Mouse (Mus musculus) ES-E14 (cell line): Measurements from ENCODE around the gene Asrgl1. TPM values are rescaled to one million over a fixed set of nuclear protein-coding genes. Genes with fewer than 3 reads are reported as not detected.

Source experiments
- DNase-seq: peaks from one replicate; pipeline ENCODE4 v3.0.0-alpha.2; 2013; ENCODE audit warnings: low read depth, low spot score
- H3K27ac ChIP-seq: 2 replicates; pipeline ENCODE4 v1.5.1; 2012; ENCODE audit warnings: low read depth, mild to moderate bottlenecking, low read length, moderate library complexity, mixed read lengths; ENCODE audit not compliant: poor library complexity, insufficient read depth, severe bottlenecking
- H3K36me3 ChIP-seq: 2 replicates; pipeline ENCODE4 v1.6.1; 2012; ENCODE audit warnings: mild to moderate bottlenecking, low read length, moderate library complexity, mixed read lengths; ENCODE audit not compliant: control insufficient read depth, poor library complexity, insufficient read depth, severe bottlenecking
- H3K4me1 ChIP-seq, 2 experiments: fragments of 150-350 bp in 1 of 2; sonication (generic) in 1 of 2; 2 replicates each; pipeline ENCODE4 v1.6.1; 2012; ENCODE audit warnings: low read length in 2 of 2, mild to moderate bottlenecking in 1 of 2, mixed read lengths in 1 of 2; ENCODE audit not compliant: control insufficient read depth in 2 of 2, insufficient read depth in 2 of 2, poor library complexity in 1 of 2
- H3K4me3 ChIP-seq, 2 experiments: fragments of 150-350 bp in 1 of 2; sonication (generic) in 1 of 2; 2 replicates each; pipeline ENCODE4 v1.5.1; 2012; ENCODE audit warnings: low read length in 2 of 2, low read depth in 1 of 2, mild to moderate bottlenecking in 1 of 2, mixed read lengths in 1 of 2; ENCODE audit not compliant: insufficient read depth in 1 of 2, poor library complexity in 1 of 2, severe bottlenecking in 1 of 2
- H3K9ac ChIP-seq: 2 replicates; pipeline ENCODE4 v1.6.1; 2012; ENCODE audit warnings: low read depth, mild to moderate bottlenecking, low read length, mixed read lengths; ENCODE audit not compliant: poor library complexity, insufficient read depth, severe bottlenecking
- H3K9me3 ChIP-seq: fragments of 150-350 bp; sonication (generic); 2 replicates; pipeline ENCODE4 v1.6.1; 2012; ENCODE audit warnings: low read depth, mild to moderate bottlenecking, low read length; ENCODE audit not compliant: control insufficient read depth, insufficient read depth
- CHD2 ChIP-seq: IDR thresholded peaks from 2 replicates; pipeline ENCODE4 v1.6.1; 2014; ENCODE audit warnings: mild to moderate bottlenecking, low read depth, low read length, inconsistent platforms
- HCFC1 ChIP-seq: IDR thresholded peaks from 2 replicates; pipeline ENCODE4 v1.6.1; 2012; ENCODE audit warnings: low read length, inconsistent platforms, borderline replicate concordance; ENCODE audit not compliant: insufficient read depth
- MAFK ChIP-seq: IDR thresholded peaks from 2 replicates; pipeline ENCODE4 v1.6.1; 2014; ENCODE audit warnings: mild to moderate bottlenecking, low read depth, low read length, inconsistent platforms; ENCODE audit not compliant: insufficient read depth
- ZC3H11A ChIP-seq: IDR thresholded peaks from 2 replicates; pipeline ENCODE4 v1.6.1; 2012; ENCODE audit warnings: low read depth, mild to moderate bottlenecking, inconsistent platforms, low read length, borderline replicate concordance
- ZNF384 ChIP-seq: IDR thresholded peaks from 2 replicates; pipeline ENCODE4 v1.6.1; 2012; ENCODE audit warnings: low read depth, low read length, inconsistent platforms
- in situ Hi-C, 2 experiments: fragments of 600-800 bp; cut with MboI; formaldehyde crosslinking; loops; one replicate each; pipeline ENCODE4 v1.15.1; 2025; ENCODE audit warnings: low sequenced_read_pairs in 2 of 2, inconsistent platforms in 1 of 2; ENCODE audit not compliant: unreplicated experiment in 2 of 2
- total RNA-seq: library from RNA; depleted of rRNA; stranded (reverse); fragments of 300-350 nt; gene quantifications from 2 replicates; pipeline ENCODE4 v1.2.3, GENCODE M21; 2012; rRNA removed

Asrgl1 gene
- total RNA-seq, 1 experiment: 14.4 TPM

GRCm38 (mm10) chr19:9060103-9060502 is 75.3 kb downstream of the Asrgl1 start:
- H3K9me3 ChIP-seq: no peaks in the 10 kb centered on the region
- no peak overlapping the region for H3K4me3 ChIP-seq
- in situ Hi-C loops: no loop called here
- H3K27ac ChIP-seq: no peak overlapping the region
- DNase-seq: no peak
- peaks cover 4 to 7% of the 10 kb centered on the region in 2 experiments; a peak in 2 of 4 replicates for H3K4me1 ChIP-seq
- H3K9ac ChIP-seq: no peak overlapping the region
- H3K36me3 ChIP-seq: no peaks in the 10 kb centered on the region
- TF ChIP-seq ZNF384 (no peak), ZC3H11A (no peak), HCFC1 (no peak), CHD2 (no peak), MAFK (no peak)

Other genes with a start within 250 kb of the Asrgl1 start
- 146 and 214 TPM in 2 replicates for gene 1810009A15Rik, start 246.8 kb downstream of the Asrgl1 start, total RNA-seq
- gene Gm49416, start 246.7 kb downstream of the Asrgl1 start, total RNA-seq: not detected in 2 replicates
- gene Ints5, start 242.6 kb downstream of the Asrgl1 start, total RNA-seq: 54.0 and 59.3 TPM in 2 replicates
- gene Ganab, start 237.6 kb downstream of the Asrgl1 start, total RNA-seq: 321 and 436 TPM in 2 replicates
- 30.4 and 36.8 TPM in 2 replicates for gene B3gat3, start 215.3 kb downstream of the Asrgl1 start, total RNA-seq
- gene Rom1, start 206.3 kb downstream of the Asrgl1 start, total RNA-seq: 3.6 and 4.0 TPM in 2 replicates
- 20.6 and 22.2 TPM in 2 replicates for gene Eml3, start 206.1 kb downstream of the Asrgl1 start, total RNA-seq
- gene Mta2, start 193.8 kb downstream of the Asrgl1 start, total RNA-seq: 89.8 and 92.9 TPM in 2 replicates
- 42.6 and 49.6 TPM in 2 replicates for gene Tut1, start 181.8 kb downstream of the Asrgl1 start, total RNA-seq
- 1,417 and 1,811 TPM in 2 replicates for gene Eef1g, start 168.6 kb downstream of the Asrgl1 start, total RNA-seq
- 102 and 155 TPM in 2 replicates for gene Ahnak, start 146.4 kb downstream of the Asrgl1 start, total RNA-seq
- gene Scgb1a1, start 47.7 kb downstream of the Asrgl1 start, total RNA-seq: not detected in 2 replicates